Mouse (Mus musculus): ENCODE results near the gene Zfp866.

Zfp866 gene

GRCm38 (mm10) chr8:69716403-69717231 lies 74.4 kb downstream of the Zfp866 start:
- DNase-seq (ENCODE audit: low read depth, low spot score) = peak; percentile 98

- DNase-seq (ENCODE audit: low read depth, low spot score) = no peak
Observed at GRCm38 (mm10) chr8:69715366-69715765, 75.6 kb downstream of the Zfp866 start.

GRCm38 (mm10) chr8:69713516-69713915 lies 77.5 kb downstream of the Zfp866 start:
- DNase-seq (ENCODE audit: low read depth, low spot score) = no peak

All from retina, adult 2 months (tissue).